Mouse (Mus musculus) Patski (cell line): ENCODE measurements around the gene Tktl1. TPM values are rescaled to one million over a fixed set of nuclear protein-coding genes. Genes with fewer than 3 reads are reported as not detected.

Source experiments
- ATAC-seq: fragments of 100-300 bp; one replicate; pipeline ENCODE4 v1.8.0; 2021
- CTCF ChIA-PET: fragments of 350-600 bp; sonication (Branson Sonifier 250); formaldehyde crosslinking; loops from one replicate; lab custom pipeline; 2022; ENCODE audit warnings: inconsistent platforms; lab: Charles Lee
- POLR2A ChIA-PET: fragments of 350-600 bp; sonication (Branson Sonifier 250); formaldehyde crosslinking; loops from one replicate; lab custom pipeline; 2022; ENCODE audit warnings: antibody characterized with exemption, inconsistent platforms; lab: Charles Lee
- DNase-seq: peaks from one replicate; pipeline ENCODE4 v3.0.0-alpha.2; 2011; ENCODE audit warnings: low read depth, low spot score
- H3K27me3 ChIP-seq: fragments of 371-371 bp; one replicate; pipeline ENCODE4 v1.5.1; 2021
- CTCF ChIP-seq: fragments of 100-300 bp; IDR thresholded peaks from one replicate; pipeline ENCODE4 v1.5.1; 2021
- in situ Hi-C: fragments of 300-500 bp; cut with MboI; formaldehyde crosslinking; loops from 3 replicates; pipeline ENCODE4 v1.11.1; 2018; ENCODE audit warnings: low pct_unique_long_range_greater_than_20kb, mixed read lengths
- polyA plus RNA-seq: library from polyadenylated mRNA; unstranded; gene quantifications from one replicate; pipeline ENCODE4 v1.2.3, GENCODE M21; 2021

Gene Tktl1
- polyA plus RNA-seq, 1 experiment from 2014 or later, result 0.04 TPM

- CTCF ChIA-PET, result interaction anchor here (1.3 kb wide), 1 partner anchor 8 kb away, joined by 5 read pairs; the partner anchor contains the start of gene Flna
- in situ Hi-C loops, result no loop called here
- no peak for DNase-seq
- H3K27me3 ChIP-seq, result peaks cover 9% of the 10 kb centered on the region
- POLR2A ChIA-PET, result interaction anchor here (1.3 kb wide), 1 partner anchor 13 kb away, joined by 5 read pairs; the partner anchor contains the start of gene Rpl10
- ATAC-seq, result no peak
- no peak for TF ChIP-seq CTCF
Measured at GRCm38 (mm10) chrX:74257746-74258145, 80.7 kb downstream of the Tktl1 start.

Other genes with a start within 250 kb of the Tktl1 start
- 166 TPM for gene Renbp, start 246.4 kb upstream of the Tktl1 start, polyA plus RNA-seq
- 81.1 TPM for gene Hcfc1, start 210.9 kb upstream of the Tktl1 start, polyA plus RNA-seq
- gene Irak1, start 153.3 kb upstream of the Tktl1 start, polyA plus RNA-seq, result 106 TPM
- 0.24 TPM for gene Opn1mw, start 49.8 kb upstream of the Tktl1 start, polyA plus RNA-seq
- 24.5 TPM for gene Mecp2, start 41.9 kb upstream of the Tktl1 start, polyA plus RNA-seq
- not detected for gene Tex28, start 9.4 kb upstream of the Tktl1 start, polyA plus RNA-seq
- 888 TPM for gene Flna, start 72.6 kb downstream of the Tktl1 start, polyA plus RNA-seq
- gene Emd, start 77.4 kb downstream of the Tktl1 start, polyA plus RNA-seq, result 88.3 TPM
- 1,219 TPM for gene Rpl10, start 93.6 kb downstream of the Tktl1 start, polyA plus RNA-seq
- 76.5 TPM for gene Taz, start 104.7 kb downstream of the Tktl1 start, polyA plus RNA-seq
- 42.2 TPM for gene Dnase1l1, start 105.1 kb downstream of the Tktl1 start, polyA plus RNA-seq
- gene Atp6ap1, start 119.8 kb downstream of the Tktl1 start, polyA plus RNA-seq, result 260 TPM
- gene Gdi1, start 127.7 kb downstream of the Tktl1 start, polyA plus RNA-seq, result 383 TPM
- gene Fam50a, start 135.8 kb downstream of the Tktl1 start, polyA plus RNA-seq, result 131 TPM
- gene Plxna3, start 151.8 kb downstream of the Tktl1 start, polyA plus RNA-seq, result 15.5 TPM
- gene Lage3, start 176.4 kb downstream of the Tktl1 start, polyA plus RNA-seq, result 42.5 TPM
- gene Ubl4a, start 196.0 kb downstream of the Tktl1 start, polyA plus RNA-seq, result 31.4 TPM
- 17.6 TPM for gene Slc10a3, start 196.1 kb downstream of the Tktl1 start, polyA plus RNA-seq
- gene Fam3a, start 216.0 kb downstream of the Tktl1 start, polyA plus RNA-seq, result 25.0 TPM
- gene Ikbkg, start 216.0 kb downstream of the Tktl1 start, polyA plus RNA-seq, result 33.9 TPM